Mouse (Mus musculus) bone marrow macrophage, adult 2 months (primary cell): ENCODE measurements around the gene Sec22b.

ENCODE experiments used
- CTCF ChIP-seq: IDR thresholded peaks from 2 replicates; pipeline ENCODE4 v1.5.1; 2012; ENCODE audit warnings: low read depth, mild to moderate bottlenecking, low read length, moderate library complexity
- POLR2A ChIP-seq: IDR thresholded peaks from 2 replicates; pipeline ENCODE4 v1.6.1; 2012; ENCODE audit warnings: mild to moderate bottlenecking, low read depth, low read length, borderline replicate concordance

DNA sequence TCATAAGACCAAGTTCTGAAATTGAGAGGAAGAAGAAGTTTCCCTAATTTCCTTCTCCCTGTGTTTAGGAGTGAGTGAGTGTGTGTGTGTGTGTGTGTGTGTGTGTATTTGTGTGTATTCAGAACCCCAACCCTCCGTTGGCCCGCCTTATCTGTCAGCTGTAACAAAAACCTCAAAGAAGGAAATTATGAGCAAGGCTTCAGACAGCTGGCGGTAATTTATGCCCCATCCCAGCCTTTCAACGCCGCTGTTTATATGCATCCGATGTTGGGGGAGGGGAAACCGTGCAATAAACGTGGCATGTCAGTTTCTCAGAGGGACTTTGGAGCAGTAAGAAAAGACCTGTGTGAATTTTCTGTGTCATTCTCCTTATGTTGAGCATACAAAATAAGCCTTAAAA is 24.7 kb upstream of the Sec22b start:
- no peak for TF ChIP-seq CTCF
- TF ChIP-seq POLR2A = no peak
